Mouse (Mus musculus) liver, embryonic 14.5 days (tissue): ENCODE results near the gene Bola3.

Experiments used
- CTCF ChIP-seq: IDR thresholded peaks from 2 replicates; pipeline ENCODE4 v1.5.1; 2016; ENCODE audit warnings: antibody characterized with exemption, low read depth, control low read depth
- EP300 ChIP-seq: IDR thresholded peaks from 2 replicates; pipeline ENCODE4 v1.6.1; 2016; ENCODE audit warnings: antibody characterized with exemption, low read depth

GRCm38 (mm10) chr6:83350851-83351405 is 2.0 kb downstream of the Bola3 start:
- TF ChIP-seq CTCF (0 out of 2 replicates have a peak, but pooled peaks have one; percentile 6), EP300 (no peak)
